Mouse (Mus musculus): ENCODE data around the gene Olfr457. TPM values are rescaled to one million over a fixed set of nuclear protein-coding genes. Genes with fewer than 3 reads are reported as not detected.

The Olfr457 gene
- polyA plus RNA-seq (2014; fragmentation: Illumina TruSeq; extraction: RNeasy Lipid Tissue Mini Kit (QIAGEN cat#74804); ENCODE audit: insufficient read depth, low read depth, low replicate concordance) = not detected

DNA sequence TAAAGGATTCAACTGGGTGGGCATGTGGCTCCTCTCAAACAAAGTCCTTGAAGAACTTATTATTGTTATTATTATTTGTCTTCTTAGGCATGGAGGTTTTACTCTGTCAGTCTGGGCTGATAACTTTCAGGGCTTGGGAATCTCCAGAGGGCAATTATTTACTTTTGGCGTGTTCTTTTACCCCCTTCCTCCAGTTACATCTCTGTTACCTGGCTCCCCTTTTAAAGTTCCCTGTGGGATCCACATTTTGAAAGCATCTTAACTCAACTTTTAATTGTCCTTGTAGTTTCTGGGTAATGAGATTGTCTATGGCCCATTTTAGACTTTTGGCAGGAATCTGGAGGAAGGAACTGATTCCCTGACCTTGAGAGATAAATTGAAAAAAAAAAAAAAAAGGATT, at the start of gene Olfr457:
Olfr457 (minus strand) TSS at position 101 of the 400 bp plus-strand sequence.

DNA sequence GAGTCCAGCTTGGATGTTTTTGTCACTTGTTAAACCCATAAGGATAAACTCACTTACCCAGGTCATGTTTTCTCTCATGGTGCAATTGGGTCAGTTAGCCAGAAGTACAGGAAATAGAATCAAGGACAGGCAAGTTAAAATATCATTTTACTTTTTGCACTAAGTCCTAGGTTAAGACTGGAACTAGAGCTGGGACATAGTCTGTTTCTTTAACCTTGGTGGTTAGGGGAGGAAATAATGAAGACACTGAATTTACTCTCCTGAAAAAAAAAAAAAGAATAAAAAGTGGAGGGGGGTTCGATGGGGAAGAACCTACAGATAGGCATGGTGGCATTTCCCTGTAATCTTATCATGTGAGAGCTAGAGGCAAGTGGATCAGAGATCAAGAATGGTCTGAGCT, 11.0 kb upstream of the Olfr457 start, which contains the start of gene Olfr456:
Olfr456 (minus strand) TSS at position 101 of the 400 bp plus-strand sequence.

DNA sequence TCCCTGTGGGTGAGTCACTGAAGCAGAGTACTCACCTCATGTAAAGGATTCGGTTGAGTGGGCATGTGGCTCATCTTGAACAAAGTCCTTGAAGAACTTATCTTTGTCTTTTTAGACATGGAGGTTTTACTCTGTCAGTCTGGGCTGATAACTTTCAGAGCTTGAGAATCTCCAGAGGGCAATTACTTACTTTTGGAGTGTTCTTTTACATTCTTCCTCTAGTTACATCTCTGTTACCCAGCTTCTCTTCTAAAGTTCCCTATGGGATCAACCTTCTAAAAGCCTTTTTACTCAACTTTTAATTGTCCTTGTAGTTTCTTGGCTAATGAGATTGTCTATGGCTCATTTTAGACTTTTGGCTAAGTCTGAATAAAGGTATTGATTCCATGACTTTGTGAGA, 11.0 kb downstream of the Olfr457 start, which contains the start of gene Olfr458:
Olfr458 (minus strand) TSS at position 101 of the 400 bp plus-strand sequence.

DNA sequence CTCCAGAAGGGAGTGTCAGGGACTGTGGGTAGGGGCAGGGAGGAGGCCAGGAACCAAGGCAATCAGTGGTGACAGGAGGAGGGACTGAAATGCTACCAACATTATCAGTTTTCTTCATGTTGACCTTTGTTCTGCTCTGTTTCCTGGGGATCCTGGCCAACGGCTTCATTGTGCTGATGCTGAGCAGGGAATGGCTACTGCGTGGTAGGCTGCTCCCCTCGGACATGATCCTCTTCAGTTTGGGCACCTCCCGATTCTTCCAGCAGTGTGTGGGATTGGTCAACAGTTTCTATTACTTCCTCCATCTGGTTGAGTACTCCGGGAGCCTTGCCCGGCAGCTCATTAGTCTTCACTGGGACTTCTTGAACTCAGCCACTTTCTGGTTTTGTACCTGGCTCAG, 41.7 kb downstream of the Olfr457 start, which contains the start of gene Tas2r126:
Tas2r126 (plus strand) TSS at position 90 of the 400 bp plus-strand sequence.

Other genes starting within 250 kb of the Olfr457 start
- gene Gstk1, start 230.4 kb downstream of the Olfr457 start, polyA plus RNA-seq (2014; fragmentation: Illumina TruSeq; extraction: RNeasy Lipid Tissue Mini Kit (QIAGEN cat#74804); ENCODE audit: insufficient read depth, low read depth, low replicate concordance) = 133 TPM
- 6.4 TPM for gene Tmem139, start 214.4 kb downstream of the Olfr457 start, polyA plus RNA-seq (2014; fragmentation: Illumina TruSeq; extraction: RNeasy Lipid Tissue Mini Kit (QIAGEN cat#74804); ENCODE audit: insufficient read depth, low read depth, low replicate concordance)
- 11.9 TPM for gene Casp2, start 211.3 kb downstream of the Olfr457 start, polyA plus RNA-seq (2014; fragmentation: Illumina TruSeq; extraction: RNeasy Lipid Tissue Mini Kit (QIAGEN cat#74804); ENCODE audit: insufficient read depth, low read depth, low replicate concordance)
- gene Clcn1, start 189.7 kb downstream of the Olfr457 start, polyA plus RNA-seq (2014; fragmentation: Illumina TruSeq; extraction: RNeasy Lipid Tissue Mini Kit (QIAGEN cat#74804); ENCODE audit: insufficient read depth, low read depth, low replicate concordance) = 0.08 TPM
- 0.23 TPM for gene Fam131b, start 151.7 kb downstream of the Olfr457 start, polyA plus RNA-seq (2014; fragmentation: Illumina TruSeq; extraction: RNeasy Lipid Tissue Mini Kit (QIAGEN cat#74804); ENCODE audit: insufficient read depth, low read depth, low replicate concordance)
- 107 TPM for gene Zyx, start 126.7 kb downstream of the Olfr457 start, polyA plus RNA-seq (2014; fragmentation: Illumina TruSeq; extraction: RNeasy Lipid Tissue Mini Kit (QIAGEN cat#74804); ENCODE audit: insufficient read depth, low read depth, low replicate concordance)
- 8.4 TPM for gene Epha1, start 103.1 kb downstream of the Olfr457 start, polyA plus RNA-seq (2014; fragmentation: Illumina TruSeq; extraction: RNeasy Lipid Tissue Mini Kit (QIAGEN cat#74804); ENCODE audit: insufficient read depth, low read depth, low replicate concordance)
- not detected for gene Tas2r143, start 76.1 kb downstream of the Olfr457 start, polyA plus RNA-seq (2014; fragmentation: Illumina TruSeq; extraction: RNeasy Lipid Tissue Mini Kit (QIAGEN cat#74804); ENCODE audit: insufficient read depth, low read depth, low replicate concordance)
- gene Tas2r135, start 70.9 kb downstream of the Olfr457 start, polyA plus RNA-seq (2014; fragmentation: Illumina TruSeq; extraction: RNeasy Lipid Tissue Mini Kit (QIAGEN cat#74804); ENCODE audit: insufficient read depth, low read depth, low replicate concordance) = not detected
- not detected for gene Tas2r126, start 41.8 kb downstream of the Olfr457 start, polyA plus RNA-seq (2014; fragmentation: Illumina TruSeq; extraction: RNeasy Lipid Tissue Mini Kit (QIAGEN cat#74804); ENCODE audit: insufficient read depth, low read depth, low replicate concordance)
- not detected for gene Olfr458, start 11.1 kb downstream of the Olfr457 start, polyA plus RNA-seq (2014; fragmentation: Illumina TruSeq; extraction: RNeasy Lipid Tissue Mini Kit (QIAGEN cat#74804); ENCODE audit: insufficient read depth, low read depth, low replicate concordance)
- gene Olfr456, start 10.9 kb upstream of the Olfr457 start, polyA plus RNA-seq (2014; fragmentation: Illumina TruSeq; extraction: RNeasy Lipid Tissue Mini Kit (QIAGEN cat#74804); ENCODE audit: insufficient read depth, low read depth, low replicate concordance) = not detected
- gene Olfr455, start 71.3 kb upstream of the Olfr457 start, polyA plus RNA-seq (2014; fragmentation: Illumina TruSeq; extraction: RNeasy Lipid Tissue Mini Kit (QIAGEN cat#74804); ENCODE audit: insufficient read depth, low read depth, low replicate concordance) = not detected
- gene Tcaf3, start 121.4 kb upstream of the Olfr457 start, polyA plus RNA-seq (2014; fragmentation: Illumina TruSeq; extraction: RNeasy Lipid Tissue Mini Kit (QIAGEN cat#74804); ENCODE audit: insufficient read depth, low read depth, low replicate concordance) = not detected
- gene Tcaf2, start 168.9 kb upstream of the Olfr457 start, polyA plus RNA-seq (2014; fragmentation: Illumina TruSeq; extraction: RNeasy Lipid Tissue Mini Kit (QIAGEN cat#74804); ENCODE audit: insufficient read depth, low read depth, low replicate concordance) = 2.5 TPM
- 12.5 TPM for gene Tcaf1, start 233.8 kb upstream of the Olfr457 start, polyA plus RNA-seq (2014; fragmentation: Illumina TruSeq; extraction: RNeasy Lipid Tissue Mini Kit (QIAGEN cat#74804); ENCODE audit: insufficient read depth, low read depth, low replicate concordance)